Mouse (Mus musculus): Measurements from ENCODE around the gene Zfp524. TPM values are rescaled to one million over a fixed set of nuclear protein-coding genes. Genes with fewer than 3 reads are reported as not detected.
"Not testable (repeated sequence)": the region's sequence is repeated elsewhere in the genome, so short reads cannot be mapped to it uniquely, and the experiment has no call there.

Zfp524 gene
- total RNA-seq, 2 experiments from 2014 or later, result 7.8 to 9.4 TPM

DNA sequence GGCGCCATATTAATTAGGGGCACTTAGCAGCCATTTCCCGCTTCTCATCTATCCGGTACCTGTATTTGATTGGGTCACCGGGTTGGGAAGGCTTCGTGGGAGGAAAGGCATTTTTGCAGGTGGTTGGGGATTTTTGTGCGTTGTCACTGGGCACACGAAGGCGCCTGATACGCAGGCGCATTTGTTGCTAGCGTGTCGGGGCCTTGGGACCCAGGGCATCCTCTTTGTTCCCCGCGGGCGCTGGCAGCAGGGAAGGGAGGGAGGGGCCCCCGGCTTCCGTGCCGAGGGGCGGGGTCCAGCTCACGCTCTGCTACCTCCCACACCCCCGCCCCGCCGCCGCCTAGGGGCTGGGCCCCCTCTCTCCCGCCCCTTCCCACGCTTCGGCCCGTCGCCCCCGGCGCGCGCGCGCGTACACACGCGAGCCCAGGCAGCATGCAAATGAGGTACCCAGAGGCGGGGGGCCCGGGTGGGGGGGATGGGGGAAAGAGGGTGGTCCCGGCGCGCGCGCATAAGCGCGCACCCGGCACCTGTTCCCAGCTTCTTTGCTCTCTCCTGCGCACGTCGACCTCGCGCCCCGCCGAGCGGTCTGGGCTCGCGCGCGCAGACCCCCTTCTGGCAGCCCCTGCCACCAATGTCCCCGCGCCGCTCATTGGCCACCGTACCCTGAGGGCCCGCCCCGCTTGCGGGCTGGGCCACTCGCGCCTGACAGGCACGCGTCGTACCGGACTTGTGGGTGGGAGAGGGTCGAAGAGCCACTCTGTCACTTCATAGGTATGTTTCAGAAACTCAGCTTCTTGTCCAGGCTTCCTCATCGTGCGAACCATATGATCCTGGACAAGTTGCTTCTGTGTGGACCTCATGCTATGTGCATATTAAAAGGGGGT, 1.1 kb downstream of the Zfp524 start, which contains the start of gene Gm44973:
Gene Gm44973, plus strand, starts transcription at position 379 of the 884 bp plus-strand sequence.
- DNase-seq, result peak; percentile 94 to 95
- intact Hi-C loops (cut with DNase I), result loop anchor here (2.0 to 10.0 kb wide), 2 partner anchors 45 to 1269 kb away; partner anchors contain the start of gene Zfp667

DNA sequence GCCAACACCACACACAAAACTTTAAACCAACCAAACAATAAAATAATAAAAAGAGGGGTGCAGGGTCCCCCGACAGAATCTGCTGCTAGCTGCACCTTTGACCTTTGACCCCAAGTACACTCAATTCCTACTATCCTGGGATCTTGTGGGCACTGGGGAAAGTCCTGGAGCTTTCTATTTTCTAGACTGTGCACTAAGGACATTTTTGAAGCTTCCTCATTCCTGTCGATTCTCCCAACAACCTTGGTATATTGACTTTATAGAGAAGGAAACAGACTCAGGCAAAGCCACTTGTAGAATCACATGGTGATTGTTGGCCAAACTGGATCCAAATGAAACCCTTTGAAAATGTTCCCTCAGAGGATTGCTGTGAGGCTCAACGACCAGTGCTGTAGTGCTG, 1.8 kb downstream of the Zfp524 start:
- no peak for DNase-seq
- intact Hi-C loops (cut with DNase I), result loop anchor here (10.0 kb wide), 1 partner anchor 1269 kb away; the partner anchor contains the start of gene Zfp667

DNA sequence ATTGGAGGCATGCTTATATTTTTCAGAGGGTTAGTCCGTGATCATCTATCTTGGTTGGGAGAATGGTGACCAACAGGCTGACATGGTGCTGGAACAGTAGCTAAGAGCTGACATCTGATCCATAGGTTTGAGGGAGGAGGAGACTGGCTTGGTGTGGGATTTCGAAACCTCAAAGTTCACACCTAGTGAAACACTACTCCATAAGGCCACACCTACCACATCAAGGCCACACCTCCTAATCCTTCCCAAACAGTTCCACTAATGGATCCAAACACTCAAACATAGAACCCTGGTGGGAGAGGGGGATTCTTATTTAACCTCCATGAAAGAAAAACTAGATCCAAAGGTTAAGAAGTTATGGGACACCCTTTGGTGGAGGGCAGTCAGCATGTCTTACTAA, 2.7 kb downstream of the Zfp524 start:
- no peak for DNase-seq
- intact Hi-C loops (cut with DNase I), result loop anchor here (10.0 kb wide), 1 partner anchor 1268 kb away; the partner anchor contains the start of gene Zfp667

DNA sequence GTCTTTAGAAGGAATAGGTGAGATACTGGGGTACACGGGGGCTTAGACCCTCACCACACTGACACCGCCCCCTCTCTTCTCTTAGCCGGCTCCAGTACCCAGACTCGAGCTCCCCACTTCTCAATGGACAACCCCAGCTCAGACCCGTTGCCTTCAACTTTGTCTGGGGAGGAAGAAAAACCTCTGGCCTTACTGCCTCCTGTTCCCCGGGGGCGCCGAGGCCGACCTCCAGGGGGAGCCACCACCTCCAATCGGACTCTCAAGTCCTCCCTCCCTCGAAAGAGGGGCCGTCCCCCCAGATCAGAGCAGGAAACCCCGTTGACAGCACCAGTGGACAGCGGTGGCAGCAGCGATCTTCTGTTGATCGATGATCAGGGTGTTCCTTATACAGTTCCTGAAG, 3.1 kb downstream of the Zfp524 start:
- intact Hi-C loops (cut with DNase I), result loop anchor here (10.0 kb wide), 1 partner anchor 1267 kb away; the partner anchor contains the start of gene Zfp667
- DNase-seq, result no peak

DNA sequence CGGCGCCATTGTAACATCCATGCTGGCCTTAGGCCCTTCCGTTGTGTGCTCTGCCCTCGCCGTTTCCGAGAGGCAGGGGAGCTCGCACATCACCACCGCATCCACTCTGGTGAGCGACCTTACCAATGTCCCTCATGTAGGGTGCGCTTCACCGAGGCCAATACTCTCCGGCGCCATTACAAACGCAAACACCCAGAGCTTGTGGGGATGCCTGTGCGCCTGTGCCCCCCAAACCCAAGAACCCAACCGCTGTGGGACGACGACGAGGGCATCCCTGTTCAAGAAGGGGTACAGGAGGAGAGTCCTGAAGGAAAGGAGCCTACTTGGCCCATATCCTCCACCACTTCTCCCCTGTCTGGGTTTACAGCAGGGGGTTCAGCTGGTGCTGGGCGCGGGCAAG, 3.7 kb downstream of the Zfp524 start:
- intact Hi-C loops (cut with DNase I), result loop anchor here (10.0 kb wide), 1 partner anchor 1267 kb away; the partner anchor contains the start of gene Zfp667
- no peak for DNase-seq

DNA sequence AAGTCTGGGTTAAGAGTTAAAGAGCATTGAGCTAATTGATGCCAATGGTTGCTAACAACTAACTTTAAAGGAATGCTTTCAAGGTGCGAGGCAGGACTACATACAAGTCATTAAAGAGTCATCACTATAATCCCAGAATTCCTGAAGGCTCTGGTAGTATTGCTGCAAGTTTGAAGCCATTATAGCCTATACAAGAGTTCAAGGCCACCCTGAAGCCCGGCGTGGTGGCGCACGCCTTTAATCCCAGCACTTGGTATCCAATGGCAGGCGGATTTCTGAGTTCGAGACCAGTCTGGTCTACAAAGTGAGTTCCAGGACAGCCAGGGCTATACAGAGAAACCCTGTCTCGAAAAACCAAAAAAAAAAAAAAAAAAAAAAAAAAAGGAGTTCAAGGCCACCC, 5.4 kb downstream of the Zfp524 start:
- DNase-seq, result not testable (repeated sequence)
- intact Hi-C loops (cut with DNase I), result loop anchor here (10.0 kb wide), 1 partner anchor 1265 kb away; the partner anchor contains the start of gene Zfp667

DNA sequence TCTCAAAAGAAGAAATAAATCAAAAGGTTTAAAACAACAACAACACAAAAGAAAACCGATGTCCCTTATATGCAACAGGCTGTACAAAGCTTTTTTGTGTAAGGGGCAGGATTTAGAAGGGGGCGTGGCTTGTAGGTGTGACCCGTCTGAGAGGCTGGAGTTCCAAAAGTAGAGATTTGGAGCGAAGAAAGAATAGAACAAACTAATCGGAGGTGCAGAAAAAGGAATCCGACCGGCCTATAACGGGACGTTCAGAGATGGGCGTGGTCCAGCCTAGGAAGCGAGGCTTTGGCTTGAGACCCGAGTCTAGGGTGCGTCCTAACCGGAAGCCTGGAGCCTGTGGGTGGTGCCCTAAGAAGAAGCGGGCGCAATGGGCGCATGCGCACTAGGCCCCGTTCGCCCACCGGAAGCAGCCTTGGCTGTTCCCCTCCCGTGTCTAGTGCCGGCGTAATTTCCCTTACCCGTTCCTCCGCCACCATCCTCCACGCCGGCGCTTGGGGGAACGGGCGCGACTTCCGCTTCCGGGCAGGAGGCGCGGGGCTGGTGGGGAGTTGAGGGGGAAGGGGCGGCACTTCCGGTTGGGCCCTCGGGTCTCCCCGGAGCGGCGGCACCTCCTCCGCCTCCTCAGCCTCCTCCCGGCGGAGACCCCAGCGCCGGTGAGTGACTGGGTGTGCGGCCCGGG, 5.9 kb downstream of the Zfp524 start, which contains the start of the genes Zfp865 and Ccdc106:
Gene Zfp865, plus strand, starts transcription at position 377 of the 682 bp plus-strand sequence.
Gene Ccdc106, plus strand, starts transcription at position 554 of the 682 bp plus-strand sequence.
- peak; percentile 99 for DNase-seq
- intact Hi-C loops (cut with DNase I), result loop anchor here (2.0 to 10.0 kb wide), 2 partner anchors 17 to 1265 kb away; partner anchors contain the start of gene Zfp667

DNA sequence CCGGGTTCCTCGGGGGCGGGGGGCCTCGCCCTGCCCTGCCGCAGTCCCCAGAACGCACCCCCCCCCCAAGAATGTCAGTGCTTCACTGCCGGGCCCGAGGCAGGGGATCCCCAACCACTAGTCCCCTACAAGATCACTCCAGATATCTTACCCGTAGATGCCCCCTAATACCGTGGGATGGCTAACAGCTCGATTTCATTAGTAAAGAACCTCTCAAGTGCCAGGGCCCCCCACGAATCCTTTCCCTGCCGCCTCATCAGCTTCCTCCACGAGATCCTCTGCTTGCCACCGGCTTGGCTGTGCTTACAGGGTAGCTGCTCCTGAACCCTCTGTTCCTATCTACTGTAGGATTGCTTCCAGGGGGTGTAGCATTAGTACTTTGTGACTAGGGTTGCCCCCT, 6.5 kb downstream of the Zfp524 start:
- intact Hi-C loops (cut with DNase I), result loop anchor here (2.0 kb wide), 1 partner anchor 16 kb away; no protein-coding TSS in a partner anchor
- no peak for DNase-seq

DNA sequence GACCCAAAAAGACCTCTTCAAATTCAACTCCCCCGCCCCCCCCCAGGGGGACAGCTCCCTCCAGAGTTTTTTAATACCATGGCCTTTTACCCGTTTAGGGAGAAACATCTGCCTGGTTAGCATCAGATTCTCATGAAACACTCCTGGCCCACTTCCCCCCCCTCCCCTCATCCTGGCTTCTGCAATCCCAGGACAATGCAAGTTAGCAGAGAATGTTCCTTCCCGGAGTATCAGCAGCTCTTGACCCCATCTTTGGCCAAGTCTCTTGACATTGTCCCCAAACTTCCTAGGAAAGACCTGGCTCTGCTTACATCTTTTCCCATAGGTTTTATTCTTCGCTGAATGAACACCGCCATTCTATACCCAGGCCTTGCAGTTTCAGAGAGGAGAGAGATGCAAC, 7.0 kb downstream of the Zfp524 start:
- DNase-seq, result no peak
- intact Hi-C loops (cut with DNase I), result loop anchor here (2.0 kb wide), 1 partner anchor 16 kb away; no protein-coding TSS in a partner anchor

DNA sequence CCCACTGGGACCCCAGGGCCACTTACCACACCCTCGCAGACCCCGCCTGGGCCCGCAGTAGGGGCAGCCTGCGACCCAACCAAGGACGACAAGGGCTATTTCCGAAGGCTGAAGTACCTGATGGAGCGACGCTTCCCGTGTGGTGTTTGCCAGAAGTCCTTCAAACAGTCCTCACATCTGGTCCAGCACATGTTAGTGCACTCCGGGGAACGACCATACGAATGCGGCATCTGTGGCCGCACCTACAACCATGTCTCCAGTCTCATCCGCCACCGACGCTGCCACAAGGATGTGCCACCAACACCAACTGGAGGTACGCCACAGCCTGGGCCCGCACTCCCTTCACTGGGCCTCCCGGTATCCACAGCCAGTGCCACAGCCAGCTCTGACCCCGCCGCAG, 15.3 kb downstream of the Zfp524 start:
- intact Hi-C loops (cut with DNase I), result no loop called here
- DNase-seq, result no peak

DNA sequence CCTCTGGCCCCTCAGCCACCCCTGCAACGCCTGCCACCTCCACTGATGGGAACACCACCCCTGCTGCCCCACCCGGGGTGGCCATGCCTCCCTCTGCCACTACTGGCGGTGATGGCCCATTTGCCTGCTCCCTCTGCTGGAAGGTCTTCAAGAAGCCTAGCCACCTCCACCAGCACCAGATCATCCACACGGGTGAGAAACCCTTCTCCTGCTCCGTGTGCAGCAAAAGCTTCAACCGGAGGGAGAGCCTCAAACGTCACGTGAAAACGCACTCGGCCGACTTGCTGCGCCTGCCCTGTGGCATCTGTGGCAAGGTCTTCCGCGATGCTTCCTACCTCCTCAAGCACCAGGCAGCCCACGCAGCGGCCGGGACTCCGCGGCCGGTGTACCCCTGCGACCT, 15.7 kb downstream of the Zfp524 start:
- intact Hi-C loops (cut with DNase I), result no loop called here
- no peak for DNase-seq

DNA sequence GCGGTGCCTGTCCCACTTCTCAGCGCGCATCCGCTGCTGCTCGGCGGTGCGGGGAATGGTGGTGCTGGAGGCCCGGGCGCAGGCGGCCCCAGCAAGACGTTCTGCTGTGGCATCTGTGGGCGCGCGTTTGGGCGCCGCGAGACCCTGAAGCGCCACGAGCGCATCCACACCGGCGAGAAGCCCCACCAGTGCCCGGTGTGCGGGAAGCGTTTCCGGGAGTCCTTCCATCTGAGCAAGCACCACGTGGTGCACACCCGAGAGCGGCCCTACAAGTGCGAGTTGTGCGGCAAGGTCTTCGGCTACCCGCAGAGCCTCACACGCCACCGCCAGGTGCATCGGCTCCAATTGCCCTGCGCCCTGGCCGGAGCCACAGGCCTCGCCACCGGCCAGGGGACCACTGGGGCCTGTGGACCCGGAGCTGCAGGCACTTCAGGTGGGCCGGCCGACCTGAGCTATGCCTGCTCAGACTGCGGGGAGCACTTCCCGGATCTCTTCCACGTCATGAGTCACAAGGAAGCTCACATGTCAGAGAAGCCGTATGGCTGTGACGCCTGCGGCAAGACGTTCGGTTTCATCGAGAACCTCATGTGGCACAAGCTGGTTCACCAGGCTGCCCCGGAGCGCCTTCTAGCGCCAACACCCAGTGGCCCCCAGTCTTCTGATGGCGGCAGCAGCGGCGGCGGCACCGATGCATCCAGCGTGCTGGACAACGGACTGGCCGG, 16.5 kb downstream of the Zfp524 start:
- no peak for DNase-seq
- intact Hi-C loops (cut with DNase I), result no loop called here

DNA sequence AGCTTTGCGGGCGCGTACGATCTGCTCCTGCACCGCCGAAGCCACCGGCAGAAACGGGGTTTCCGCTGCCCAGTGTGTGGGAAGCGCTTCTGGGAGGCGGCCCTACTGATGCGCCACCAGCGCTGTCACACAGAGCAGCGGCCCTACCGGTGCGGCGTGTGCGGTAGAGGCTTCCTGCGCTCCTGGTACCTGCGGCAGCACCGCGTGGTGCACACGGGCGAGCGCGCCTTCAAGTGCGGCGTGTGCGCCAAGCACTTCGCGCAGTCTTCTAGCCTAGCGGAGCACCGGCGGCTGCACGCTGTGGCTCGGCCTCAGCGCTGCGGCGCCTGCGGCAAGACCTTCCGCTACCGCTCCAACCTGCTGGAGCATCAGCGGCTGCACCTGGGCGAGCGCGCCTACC, 17.3 kb downstream of the Zfp524 start:
- no peak for DNase-seq
- intact Hi-C loops (cut with DNase I), result no loop called here

DNA sequence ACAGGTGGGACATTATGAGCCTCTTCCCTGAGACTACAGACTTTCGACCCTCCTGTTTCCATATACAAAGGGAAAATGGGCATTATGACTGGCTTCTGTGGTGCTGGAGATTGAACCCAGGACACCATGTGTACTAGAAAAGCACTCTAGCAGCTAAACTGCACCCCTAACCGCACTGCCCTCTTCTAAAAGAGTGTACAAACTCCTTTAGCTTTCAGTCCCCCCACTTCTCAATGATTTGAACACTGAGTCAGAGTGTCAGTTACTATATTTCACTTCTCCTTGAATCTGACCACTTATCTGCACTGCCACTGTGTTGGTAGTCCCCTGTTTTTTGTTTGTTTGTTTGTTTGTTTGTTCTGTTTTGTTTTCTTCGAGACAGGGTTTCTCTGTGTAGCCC, 19.6 kb downstream of the Zfp524 start, which contains the start of gene 4632433K11Rik:
Gene 4632433K11Rik, plus strand, starts transcription at position 301 of the 400 bp plus-strand sequence.
- no peak for DNase-seq
- intact Hi-C loops (cut with DNase I), result no loop called here

DNA sequence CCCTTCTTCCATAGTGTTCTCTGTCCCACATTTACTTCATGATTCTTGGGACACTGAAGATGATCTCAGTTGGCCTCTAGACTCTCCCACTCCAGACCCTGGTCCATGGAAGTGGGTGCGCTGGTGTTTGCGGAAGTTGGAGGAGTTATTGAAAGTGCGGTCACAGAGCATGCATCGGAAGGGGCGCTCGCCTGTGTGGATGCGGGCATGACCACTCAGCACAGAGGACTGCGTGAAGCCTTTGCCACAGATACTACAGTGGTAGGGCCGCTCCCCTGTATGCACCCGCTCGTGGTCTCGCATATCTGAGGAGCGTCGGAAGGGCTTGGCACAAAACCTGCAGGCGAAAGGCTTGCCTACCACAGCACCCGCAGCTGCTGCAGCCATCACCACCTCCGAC, 21.4 kb downstream of the Zfp524 start:
- intact Hi-C loops (cut with DNase I), result loop anchor here (2.0 kb wide), 1 partner anchor 15 kb away; the partner anchor contains the start of genes Ccdc106 and Zfp865
- DNase-seq, result no peak

DNA sequence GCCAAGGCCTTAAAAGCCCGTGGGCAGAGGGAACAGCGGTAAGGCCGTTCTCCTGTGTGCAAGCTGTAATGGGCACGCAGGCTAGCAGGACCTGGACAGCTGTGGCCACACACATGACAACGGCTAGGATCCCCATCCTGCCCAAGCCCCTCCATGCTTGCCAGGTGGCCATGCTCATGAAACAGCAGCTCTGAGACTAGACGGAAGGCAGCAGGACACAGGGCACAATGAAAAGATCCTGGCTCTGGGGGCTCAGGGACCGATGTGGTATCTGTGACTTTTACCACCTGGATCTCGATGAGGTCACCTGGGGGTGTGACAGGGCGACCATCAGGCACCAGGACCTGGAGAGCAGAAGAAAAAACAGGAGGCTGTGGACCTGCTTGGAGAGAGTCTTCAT, 21.9 kb downstream of the Zfp524 start:
- DNase-seq, result no peak
- intact Hi-C loops (cut with DNase I), result loop anchor here (2.0 kb wide), 1 partner anchor 15 kb away; the partner anchor contains the start of genes Ccdc106 and Zfp865

DNA sequence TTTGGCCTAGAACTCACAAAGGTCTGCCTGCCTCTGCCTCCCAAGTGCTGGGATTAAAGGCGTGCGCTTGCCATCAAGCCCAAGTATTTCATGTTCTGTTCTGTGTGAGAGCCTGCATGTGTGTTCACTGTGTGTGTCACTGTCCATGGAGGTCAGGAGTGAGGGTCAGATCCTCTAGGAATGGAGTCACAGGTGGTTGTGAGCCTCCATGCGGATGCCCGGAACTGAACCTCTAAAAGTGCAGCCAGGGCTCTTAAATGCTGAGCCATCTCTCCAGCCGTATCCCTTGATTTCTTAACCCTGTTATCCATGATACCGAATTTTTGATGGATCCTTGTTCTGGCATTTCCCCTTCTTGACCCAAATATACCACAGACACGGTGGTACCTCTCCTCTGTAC, 22.8 kb downstream of the Zfp524 start:
- intact Hi-C loops (cut with DNase I), result loop anchor here (2.0 kb wide), 1 partner anchor 16 kb away; the partner anchor contains the start of genes Ccdc106 and Zfp865
- no peak for DNase-seq

DNA sequence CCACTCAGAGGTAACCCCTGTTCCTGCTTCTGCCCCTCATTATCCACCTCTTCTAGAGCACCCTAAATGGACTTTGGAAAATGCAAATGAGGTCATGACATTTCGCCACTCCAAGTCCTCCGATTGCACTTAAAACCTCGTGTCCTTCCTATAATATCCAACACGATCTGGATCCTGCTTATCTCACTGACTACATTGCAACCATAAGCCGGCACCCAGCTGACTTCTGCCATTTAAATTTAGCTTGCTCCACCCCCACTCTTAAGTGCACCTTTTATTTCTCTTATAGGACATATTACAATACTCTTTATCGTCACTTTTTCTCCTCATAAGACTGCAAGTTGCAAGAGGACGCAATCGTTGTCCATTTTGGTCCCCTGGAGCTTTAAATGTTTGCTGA, 23.3 kb downstream of the Zfp524 start:
- no peak for DNase-seq
- intact Hi-C loops (cut with DNase I), result loop anchor here (2.0 kb wide), 1 partner anchor 17 kb away; the partner anchor contains the start of genes Ccdc106 and Zfp865

DNA sequence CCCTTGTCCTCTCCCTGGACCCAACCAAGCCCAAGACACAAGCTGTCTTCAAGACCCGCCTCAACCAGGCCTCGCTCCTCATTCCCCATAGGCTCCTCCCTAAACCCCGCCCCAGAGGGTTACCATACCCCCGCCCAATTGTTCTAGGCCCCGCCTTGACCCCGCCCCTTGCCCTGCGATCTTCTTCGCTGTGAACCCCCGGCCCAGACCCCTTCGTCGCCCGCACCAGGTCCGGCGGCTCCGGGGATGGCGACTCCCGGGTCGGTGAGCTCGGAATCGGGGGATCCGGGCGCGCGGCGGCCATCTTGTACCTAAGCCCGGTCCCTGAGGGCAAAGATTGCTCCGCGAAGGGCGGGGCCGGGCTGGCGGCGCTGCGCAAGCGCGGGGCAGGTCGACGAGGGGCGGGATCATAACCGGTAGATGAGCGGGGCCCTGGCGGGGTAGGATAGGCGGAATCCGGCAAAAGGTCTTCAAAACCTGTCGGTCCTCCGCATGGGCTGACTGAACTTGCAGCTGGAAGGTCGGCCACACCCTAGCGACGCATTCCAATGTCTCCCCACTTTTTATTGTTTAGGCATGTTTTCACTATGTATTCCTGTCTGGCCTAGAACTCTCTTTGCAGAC, 24.0 kb downstream of the Zfp524 start, which contains the start of gene Zfp784:
Gene Zfp784, minus strand, starts transcription at position 338 of the 624 bp plus-strand sequence.
- intact Hi-C loops (cut with DNase I), result no loop called here

More for the DNA sequence above, 24.0 kb downstream of the Zfp524 start, which contains the start of gene Zfp784:
- DNase-seq, result peak; percentile 96

Measured in heart, postnatal 10 days (tissue).